Mouse (Mus musculus) E14TG2a.4 (cell line): Measurements from ENCODE around the gene Olfr70.

ENCODE experiments used
- CTCF ChIP-seq: conservative IDR thresholded peaks from 2 replicates; pipeline ENCODE4 v1.5.1; 2014; ENCODE audit warnings: low read length
- NANOG ChIP-seq: IDR thresholded peaks from 2 replicates; pipeline ENCODE4 v1.6.1; 2014; ENCODE audit warnings: borderline replicate concordance, low read length, mixed read lengths
- POU5F1 ChIP-seq: IDR thresholded peaks from 2 replicates; pipeline ENCODE4 v1.6.1; 2014; ENCODE audit warnings: low read length, borderline replicate concordance

- TF ChIP-seq CTCF (no peak), POU5F1 (no peak), NANOG (no peak)
These were observed 3.2 kb upstream of the Olfr70 start for GRCm38 (mm10) chr4:43703851-43704250.
